Comparison of ENCODE assay signal across 14 mouse cellular contexts in the genomic region with DNA sequence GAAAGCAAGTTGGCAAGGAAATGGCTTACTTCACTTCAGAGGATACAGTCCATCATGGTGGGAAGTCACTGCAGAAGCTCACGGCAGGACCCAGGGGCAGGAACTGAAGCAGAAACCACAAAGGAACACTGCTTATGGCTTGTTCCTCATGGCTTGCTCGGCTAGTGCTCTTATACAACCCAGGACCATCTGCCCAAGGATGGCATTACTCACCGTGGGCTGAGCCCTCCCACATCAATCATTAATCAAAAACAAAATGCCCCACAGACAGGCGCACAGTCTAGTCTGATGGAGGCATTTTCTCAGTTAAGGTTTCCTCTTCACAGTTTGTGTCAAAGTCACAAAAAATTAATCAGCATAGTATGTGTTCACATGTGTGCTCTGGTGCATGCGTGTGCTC.
"Had no signal": no experiment of that assay in that cellular context is flagged by ENCODE, and none has a peak within 500 bp of the region (broad histone marks: within the 10 kb centered on the region; RNA-seq: fewer than 3 reads in every experiment).

No protein-coding gene starts in this region.

- H3K4me3 ChIP-seq: left cerebral cortex, adult 2 months; limb, embryonic 15.5 days; liver, embryonic 12.5 days; midbrain, embryonic 12.5 days; neural tube, embryonic 13.5 days had no signal

- DNase-seq: lung, embryonic 14.5 days; lung, postnatal 14 days; retina, postnatal 1 day; right cerebral cortex, postnatal 4 days; spleen, adult 18-20 months; thymus, adult 18-20 months; thymus, postnatal 14 days had no signal

- H3K9me3 ChIP-seq: limb, embryonic 15.5 days; liver, embryonic 12.5 days; midbrain, embryonic 12.5 days; neural tube, embryonic 13.5 days had no signal

- ATAC-seq: hindbrain, postnatal 0 days; liver, embryonic 12.5 days; midbrain, embryonic 16.5 days had no signal

- H3K27me3 ChIP-seq: limb, embryonic 15.5 days; liver, embryonic 12.5 days; neural tube, embryonic 13.5 days had no signal

- H3K36me3 ChIP-seq: limb, embryonic 15.5 days; liver, embryonic 12.5 days; midbrain, embryonic 12.5 days; neural tube, embryonic 13.5 days had no signal

- H3K4me2 ChIP-seq: limb, embryonic 15.5 days; liver, embryonic 12.5 days; lung, embryonic 14.5 days; midbrain, embryonic 12.5 days; neural tube, embryonic 13.5 days had no signal

- H3K4me1 ChIP-seq: liver, embryonic 12.5 days; midbrain, embryonic 12.5 days; neural tube, embryonic 13.5 days had no signal

- H3K9ac ChIP-seq: limb, embryonic 15.5 days; liver, embryonic 12.5 days; lung, embryonic 14.5 days; midbrain, embryonic 12.5 days; neural tube, embryonic 13.5 days had no signal

- H3K27ac ChIP-seq: hindbrain, postnatal 0 days; left cerebral cortex, adult 2 months; limb, embryonic 15.5 days; liver, embryonic 12.5 days; midbrain, embryonic 12.5 days; neural tube, embryonic 13.5 days had no signal
